Mouse (Mus musculus) forebrain, embryonic 10.5 days (tissue): ENCODE data around the gene Syt12. TPM values are rescaled to one million over a fixed set of nuclear protein-coding genes. Genes with fewer than 3 reads are reported as not detected.

Experiments used
- DNase-seq: peaks from one replicate; pipeline ENCODE4 v3.0.0-alpha.2; 2017; ENCODE audit warnings: low spot score; ENCODE audit errors: extremely low spot score
- H3K27ac ChIP-seq: fragments of 300-500 bp; sonication (generic); 2 replicates; pipeline ENCODE4 v1.5.1; 2016; ENCODE audit warnings: mild to moderate bottlenecking
- H3K27me3 ChIP-seq: fragments of 300-500 bp; sonication (generic); 2 replicates; pipeline ENCODE4 v1.6.1; 2016; ENCODE audit warnings: mild to moderate bottlenecking; ENCODE audit not compliant: poor library complexity, severe bottlenecking
- H3K36me3 ChIP-seq: fragments of 300-500 bp; sonication (generic); replicated peaks from 2 replicates; pipeline ENCODE4 v1.6.1; 2016; ENCODE audit warnings: mild to moderate bottlenecking, moderate library complexity
- H3K4me1 ChIP-seq: fragments of 300-500 bp; sonication (generic); 2 replicates; pipeline ENCODE4 v1.6.1; 2016
- H3K4me3 ChIP-seq: fragments of 300-500 bp; sonication (generic); 2 replicates; pipeline ENCODE4 v1.5.1; 2016; ENCODE audit warnings: mild to moderate bottlenecking, moderate library complexity
- H3K9me3 ChIP-seq: fragments of 300-500 bp; sonication (generic); 2 replicates; pipeline ENCODE4 v1.6.1; 2016; ENCODE audit warnings: mild to moderate bottlenecking, moderate library complexity
- WGBS: fragments of 180-500 bp; shearing (Covaris S2); methylation state at CpG from one replicate; pipeline ENCODE4 v1.1.7; 2016; 5-methylcytosine and 5-hydroxymethylcytosine counted together
- polyA plus RNA-seq: library from polyadenylated mRNA; unstranded; fragments of >200 nt; fragmentation: Nextera tagmentation; extraction: Ambion mirVana; gene quantifications from 2 replicates; pipeline ENCODE4 v1.2.1, GENCODE M21; 2016

Syt12 gene
- polyA plus RNA-seq, 1 experiment from 2014 or later: 3.0 TPM

- H3K9me3 ChIP-seq: no peaks in the 10 kb centered on the region
- H3K36me3 ChIP-seq: no peaks in the 10 kb centered on the region
- DNase-seq: no peak
- WGBS: 61% methylated on average over 16 of the region's 16 CpGs
- H3K27ac ChIP-seq: peak within 1 kb of the TSS; percentile 17
- peak within 1 kb of the TSS; percentile 2; the same call in 1 of the 2 replicates for H3K4me3 ChIP-seq
- peaks cover 18% of the 10 kb centered on the region for H3K4me1 ChIP-seq
- H3K27me3 ChIP-seq: no peaks in the 10 kb centered on the region
These were observed 21.1 kb upstream of the Syt12 start, which contains the start of gene 2010003K11Rik for GRCm38 (mm10) chr19:4498062-4498933. 2010003K11Rik (minus strand) TSS chr19:4498583.

DNA sequence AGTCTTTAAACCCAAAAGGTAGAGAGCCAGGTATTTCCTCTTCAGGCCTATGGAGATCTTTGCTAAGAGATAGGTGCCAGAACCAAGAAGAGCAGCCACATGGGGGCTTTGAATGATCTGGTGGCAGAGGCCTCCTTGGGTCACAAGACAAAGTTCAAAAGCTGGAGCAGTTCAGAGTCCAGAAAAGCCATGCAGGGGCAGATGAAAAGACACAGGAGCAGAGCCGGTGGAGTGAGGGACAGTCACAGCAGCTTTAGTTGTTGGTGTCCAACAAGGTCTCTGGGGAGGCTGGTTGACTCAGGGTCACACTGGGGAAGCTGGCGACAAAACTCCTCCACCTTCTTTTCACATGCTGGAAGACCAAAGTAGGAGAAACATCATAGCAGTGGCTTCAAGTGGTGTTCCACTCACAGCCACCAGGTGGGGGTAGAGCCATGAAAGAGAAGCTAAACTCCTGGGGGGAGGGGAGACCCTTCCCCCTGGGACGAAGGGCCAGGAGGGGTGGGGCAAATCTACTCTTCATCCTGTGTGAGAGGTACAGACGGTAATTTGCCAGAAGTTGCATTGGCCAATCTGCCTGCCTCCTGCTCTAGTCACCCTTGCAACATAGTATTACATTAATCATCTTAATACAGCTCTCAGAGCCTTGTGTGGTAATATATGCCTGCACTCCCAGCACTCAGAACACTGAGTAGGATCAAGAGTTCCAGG is 20.2 kb upstream of the Syt12 start:
- WGBS: 6% methylated on average over 4 of the region's 4 CpGs
- peak overlapping the region; percentile 17 for H3K27ac ChIP-seq
- H3K36me3 ChIP-seq: no peaks in the 10 kb centered on the region
- DNase-seq: peak; percentile 77
- H3K4me1 ChIP-seq: peaks cover 22% of the 10 kb centered on the region
- H3K4me3 ChIP-seq: peak overlapping the region; percentile 2; the same call in 1 of the 2 replicates
- H3K27me3 ChIP-seq: no peaks in the 10 kb centered on the region
- no peaks in the 10 kb centered on the region for H3K9me3 ChIP-seq

- WGBS: 92% methylated on average over 3 of the region's 3 CpGs
- no peak overlapping the region for H3K27ac ChIP-seq
- H3K27me3 ChIP-seq: no peaks in the 10 kb centered on the region
- H3K4me1 ChIP-seq: peaks cover 22% of the 10 kb centered on the region
- DNase-seq: no peak
- H3K4me3 ChIP-seq: no peak overlapping the region
- H3K9me3 ChIP-seq: no peaks in the 10 kb centered on the region
- no peaks in the 10 kb centered on the region for H3K36me3 ChIP-seq
These were observed 19.5 kb upstream of the Syt12 start for GRCm38 (mm10) chr19:4496535-4497262.

- peaks cover 27% of the 10 kb centered on the region for H3K4me1 ChIP-seq
- no peaks in the 10 kb centered on the region for H3K27me3 ChIP-seq
- no peaks in the 10 kb centered on the region for H3K9me3 ChIP-seq
- WGBS: 86% methylated on average over 5 of the region's 5 CpGs
- no peak overlapping the region for H3K27ac ChIP-seq
- no peak overlapping the region for H3K4me3 ChIP-seq
- DNase-seq: no peak
- H3K36me3 ChIP-seq: no peaks in the 10 kb centered on the region
These were observed 18.6 kb upstream of the Syt12 start for GRCm38 (mm10) chr19:4495814-4496213.

DNA sequence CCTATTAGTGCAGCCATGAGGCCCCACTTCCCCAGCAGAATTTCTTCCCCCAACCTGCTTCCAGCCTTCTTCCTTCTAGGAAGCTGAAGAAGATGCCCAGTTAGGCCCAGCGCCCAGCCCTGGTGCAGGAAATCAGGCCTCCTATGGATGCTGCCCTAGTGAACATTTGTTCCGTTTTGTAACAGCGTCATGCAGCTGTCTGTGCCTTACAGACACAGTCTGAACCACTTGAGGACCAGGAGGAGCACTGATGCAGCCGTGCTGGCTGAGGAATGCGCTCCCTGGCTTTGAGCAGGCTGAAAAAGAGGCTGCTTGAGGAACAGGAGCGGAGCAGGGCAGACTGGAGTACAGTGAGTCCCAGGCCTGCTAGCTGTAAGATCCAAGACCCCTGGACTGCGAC is 17.5 kb upstream of the Syt12 start:
- WGBS: 78% methylated on average over 7 of the region's 7 CpGs
- Histone ChIP-seq H3K27ac (no peak overlapping the region), H3K9me3 (no peaks in the 10 kb centered on the region), H3K27me3 (no peaks in the 10 kb centered on the region), H3K4me3 (no peak overlapping the region), H3K4me1 (peaks cover 27% of the 10 kb centered on the region), H3K36me3 (no peaks in the 10 kb centered on the region)
- DNase-seq: no peak

DNA sequence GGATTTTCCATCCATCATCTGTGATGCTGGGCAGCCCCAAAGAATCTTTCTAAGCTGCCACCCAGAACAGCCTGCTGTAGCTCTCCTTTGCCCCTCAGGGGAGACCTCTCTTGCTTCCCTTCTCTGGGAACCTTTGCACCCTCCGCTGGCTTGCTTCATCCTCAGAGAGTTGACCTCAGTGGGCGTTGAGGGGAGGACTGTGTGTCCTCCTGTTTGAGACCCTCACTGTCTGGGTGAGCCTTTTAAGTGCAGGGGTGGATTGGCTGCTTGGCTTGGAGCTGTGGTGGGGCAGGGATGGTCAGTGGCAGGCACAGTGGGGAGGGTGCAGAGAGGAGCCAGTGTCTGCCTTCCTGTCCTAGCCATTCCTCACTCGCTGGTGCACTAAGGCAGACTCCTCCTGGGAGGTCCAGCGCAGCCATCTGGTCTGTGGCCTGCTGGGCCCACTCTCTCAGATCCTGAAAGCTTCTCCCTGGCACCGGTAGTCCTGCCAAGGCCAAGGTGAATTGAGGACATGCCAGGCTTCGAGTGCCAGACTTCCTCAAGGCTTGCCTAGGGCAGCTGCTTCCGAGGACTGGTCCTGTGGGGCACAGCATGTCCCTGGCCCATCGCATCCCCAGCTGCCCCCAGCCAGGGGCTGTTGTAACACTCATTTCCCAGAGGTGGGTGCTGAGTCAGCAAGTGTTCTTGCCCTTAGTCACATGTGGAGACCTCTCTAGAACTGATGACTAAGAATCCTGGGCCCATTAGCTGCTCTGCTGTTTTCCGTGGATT is 15.5 kb upstream of the Syt12 start:
- Histone ChIP-seq H3K4me1 (peaks cover 21% of the 10 kb centered on the region), H3K27ac (0 out of 2 replicates have a peak overlapping the region, but pooled peaks have one; percentile 16)
- 64% methylated on average over 9 of the region's 9 CpGs for WGBS

GRCm38 (mm10) chr19:4491080-4491695 is 13.9 kb upstream of the Syt12 start:
- no peaks in the 10 kb centered on the region for H3K36me3 ChIP-seq
- no peak for DNase-seq
- H3K27ac ChIP-seq: no peak overlapping the region
- no peaks in the 10 kb centered on the region for H3K9me3 ChIP-seq
- H3K4me3 ChIP-seq: no peak overlapping the region
- H3K4me1 ChIP-seq: peaks cover 9% of the 10 kb centered on the region; the same call in 1 of the 2 replicates
- H3K27me3 ChIP-seq: no peaks in the 10 kb centered on the region
- 75% methylated on average over 10 of the region's 10 CpGs for WGBS

More for the DNA sequence above, 15.5 kb upstream of the Syt12 start:
- Histone ChIP-seq H3K4me3 (no peak overlapping the region), H3K36me3 (no peaks in the 10 kb centered on the region), H3K27me3 (no peaks in the 10 kb centered on the region), H3K9me3 (no peaks in the 10 kb centered on the region)
- DNase-seq: no peak

GRCm38 (mm10) chr19:4487877-4488276 is 10.6 kb upstream of the Syt12 start:
- Histone ChIP-seq H3K9me3 (no peaks in the 10 kb centered on the region), H3K4me1 (peaks cover 13% of the 10 kb centered on the region), H3K27me3 (no peaks in the 10 kb centered on the region), H3K4me3 (no peak overlapping the region), H3K36me3 (no peaks in the 10 kb centered on the region), H3K27ac (no peak overlapping the region)
- DNase-seq: no peak
- WGBS: 83% methylated on average over 2 of the region's 2 CpGs

- H3K27me3 ChIP-seq: no peaks in the 10 kb centered on the region
- no peaks in the 10 kb centered on the region for H3K36me3 ChIP-seq
- no peak for DNase-seq
- 63% methylated on average over 5 of the region's 5 CpGs for WGBS
- H3K9me3 ChIP-seq: no peaks in the 10 kb centered on the region
- H3K4me1 ChIP-seq: peaks cover 5% of the 10 kb centered on the region
- peak overlapping the region; percentile 81 for H3K27ac ChIP-seq
- H3K4me3 ChIP-seq: no peak overlapping the region
These were observed 7.8 kb upstream of the Syt12 start for GRCm38 (mm10) chr19:4485006-4485405.

DNA sequence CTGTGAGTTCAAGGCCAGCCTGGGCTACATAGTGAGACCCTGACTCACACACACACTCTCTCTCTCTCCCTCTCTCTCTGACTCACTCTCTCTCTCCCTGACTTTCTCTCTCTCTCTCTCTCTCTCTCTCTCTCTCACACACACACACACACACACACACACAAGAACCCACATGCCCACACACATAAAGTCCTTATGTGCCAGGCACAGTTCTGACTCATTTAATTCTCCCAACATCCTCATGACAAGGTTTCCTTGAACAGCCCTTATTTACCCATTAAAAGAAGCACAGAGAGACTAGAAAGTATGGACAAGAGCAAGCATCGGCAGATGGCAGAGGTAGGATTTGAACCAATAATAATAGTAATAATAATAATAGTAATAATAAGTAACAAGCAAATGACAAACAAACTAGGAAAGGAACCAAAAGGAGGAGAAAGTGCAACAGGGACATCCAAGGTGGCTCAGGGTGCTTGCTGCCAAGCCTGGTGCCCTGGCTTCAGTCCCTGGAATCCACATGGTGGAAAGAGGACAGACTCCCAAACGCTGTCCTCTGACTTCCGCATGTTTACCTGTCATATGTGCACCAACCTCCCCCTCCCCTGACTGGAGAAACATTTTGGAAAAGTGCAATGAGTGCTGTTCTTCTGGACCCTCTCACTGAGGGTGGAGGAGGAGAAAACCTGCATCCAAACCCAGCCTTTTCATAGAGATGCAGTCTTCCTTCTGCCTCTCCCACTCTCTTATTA is 5.0 kb upstream of the Syt12 start:
- no peak overlapping the region for H3K27ac ChIP-seq
- WGBS: 84% methylated on average over 3 of the region's 3 CpGs
- no peaks in the 10 kb centered on the region for H3K9me3 ChIP-seq
- peaks cover 6% of the 10 kb centered on the region for H3K4me1 ChIP-seq
- peaks cover 18% of the 10 kb centered on the region for H3K27me3 ChIP-seq
- DNase-seq: no peak
- no peak overlapping the region for H3K4me3 ChIP-seq
- H3K36me3 ChIP-seq: no peaks in the 10 kb centered on the region

DNA sequence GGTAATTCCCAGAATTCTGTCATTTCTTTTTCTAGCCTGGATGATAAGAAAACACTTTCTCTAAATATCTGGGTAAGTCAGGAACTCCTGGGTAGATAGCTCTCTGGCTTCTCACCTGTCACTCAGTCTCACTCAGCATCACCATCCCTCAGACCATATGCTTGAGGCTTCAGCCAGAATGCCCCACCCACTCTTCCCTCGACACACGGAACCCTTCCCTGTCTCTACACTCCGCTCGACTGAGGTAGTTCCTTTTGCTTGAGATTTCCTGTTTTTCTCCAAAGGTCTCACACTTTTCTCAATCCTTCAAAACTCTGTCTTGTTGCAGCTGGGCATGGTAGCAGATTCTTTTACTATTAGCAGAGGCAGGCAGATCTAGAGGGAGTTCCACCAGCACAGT is 4.1 kb upstream of the Syt12 start:
- H3K27ac ChIP-seq: no peak overlapping the region
- H3K9me3 ChIP-seq: no peaks in the 10 kb centered on the region
- DNase-seq: no peak
- WGBS: 61% methylated on average over 4 of the region's 4 CpGs
- H3K27me3 ChIP-seq: peaks cover 28% of the 10 kb centered on the region
- no peak overlapping the region for H3K4me3 ChIP-seq
- H3K36me3 ChIP-seq: no peaks in the 10 kb centered on the region
- peaks cover 16% of the 10 kb centered on the region for H3K4me1 ChIP-seq
